Comparison of ENCODE assay signal across 15 mouse cellular contexts in genomic region chr17:56453251-56453650, GRCm38 (mm10). TPM values are rescaled to one million over a fixed set of nuclear protein-coding genes. Genes with fewer than 3 reads are reported as not detected.
DNase-seq lines count a peak whose midpoint lies in the region; ATAC-seq and TF ChIP-seq lines count a peak whose summit lies in the region.
"Had no signal": no experiment of that assay in that cellular context is flagged by ENCODE, and none has a peak within 500 bp of the region (broad histone marks: within the 10 kb centered on the region; RNA-seq: fewer than 3 reads in every experiment).

No protein-coding gene starts in this region.

- H3K27ac ChIP-seq in hindbrain, embryonic 10.5 days = peak overlapping the region; percentile 45; the same call in 1 of the 2 replicates
- H3K27ac ChIP-seq in hindbrain, embryonic 11.5 days (ENCODE audit: low read depth, low read length) = no peak overlapping the region
- H3K27ac ChIP-seq in midbrain, embryonic 16.5 days (ENCODE audit: low read length) = 0 out of 2 replicates have a peak overlapping the region, but pooled peaks have one; percentile 11
- H3K27ac ChIP-seq in lung, postnatal 0 days (ENCODE audit: low read length) = no peak overlapping the region
- H3K27ac ChIP-seq: liver, embryonic 13.5 days had no signal

- no peak for TF ChIP-seq EP300 in lung, postnatal 0 days (IDR thresholded peaks at IDR 0.05)

- H3K4me2 ChIP-seq in hindbrain, embryonic 11.5 days (replicated peaks; ENCODE audit: low read depth, low read length) = no peak overlapping the region
- no peak overlapping the region for H3K4me2 ChIP-seq in midbrain, embryonic 16.5 days (ENCODE audit: low read length)
- no peak overlapping the region for H3K4me2 ChIP-seq in lung, postnatal 0 days (replicated peaks; ENCODE audit: low read depth, low read length)
- H3K4me2 ChIP-seq: liver, embryonic 13.5 days had no signal

- no peaks in the 10 kb centered on the region for H3K9me3 ChIP-seq in hindbrain, embryonic 10.5 days
- no peaks in the 10 kb centered on the region for H3K9me3 ChIP-seq in hindbrain, embryonic 11.5 days (ENCODE audit: control insufficient read depth, low read length)
- H3K9me3 ChIP-seq in midbrain, embryonic 16.5 days (replicated peaks; ENCODE audit: control insufficient read depth, low read length, poor library complexity, severe bottlenecking) = no peaks in the 10 kb centered on the region
- H3K9me3 ChIP-seq in lung, postnatal 0 days (ENCODE audit: low read length) = no peaks in the 10 kb centered on the region
- H3K9me3 ChIP-seq: liver, embryonic 13.5 days had no signal

- no peaks in the 10 kb centered on the region for H3K27me3 ChIP-seq in hindbrain, embryonic 10.5 days (ENCODE audit: insufficient read depth, poor library complexity, severe bottlenecking)
- H3K27me3 ChIP-seq in hindbrain, embryonic 11.5 days (ENCODE audit: control insufficient read depth, insufficient read depth, low read length) = no peaks in the 10 kb centered on the region
- H3K27me3 ChIP-seq in midbrain, embryonic 16.5 days (ENCODE audit: control insufficient read depth, insufficient read depth, low read depth, low read length) = no peaks in the 10 kb centered on the region
- no peaks in the 10 kb centered on the region for H3K27me3 ChIP-seq in lung, postnatal 0 days (replicated peaks; ENCODE audit: insufficient read depth, low read length)
- H3K27me3 ChIP-seq: liver, embryonic 13.5 days had no signal

- peak; percentile 65 for DNase-seq in cerebellum, adult 11-12 months
- no peak for DNase-seq in cerebellum, postnatal 4 days (ENCODE audit: low spot score in 2 of 2)
- DNase-seq in hindbrain, embryonic 10.5 days (ENCODE audit: low spot score) = no peak
- no peak for DNase-seq in hindbrain, embryonic 11.5 days (ENCODE audit: low spot score)
- peak; percentile 49 for DNase-seq in gastrocnemius, postnatal 14 days
- DNase-seq in spleen, postnatal 10 days (ENCODE audit: low spot score in 2 of 2) = no peak
- no peak for DNase-seq in lung, postnatal 0 days (ENCODE audit: low spot score)
- DNase-seq: B cell, adult 2 months; liver, embryonic 13.5 days had no signal

- peaks cover 100% of the 10 kb centered on the region for H3K36me3 ChIP-seq in hindbrain, embryonic 10.5 days
- peaks cover 35% of the 10 kb centered on the region for H3K36me3 ChIP-seq in hindbrain, embryonic 11.5 days (ENCODE audit: control insufficient read depth, insufficient read depth, low read length)
- H3K36me3 ChIP-seq in midbrain, embryonic 16.5 days (ENCODE audit: control insufficient read depth, insufficient read depth, low read length) = peaks cover 74% of the 10 kb centered on the region
- peaks cover 11% of the 10 kb centered on the region; the same call in 1 of the 2 replicates for H3K36me3 ChIP-seq in lung, postnatal 0 days (ENCODE audit: insufficient read depth, low read length)

- no peak for TF ChIP-seq CTCF in lung, postnatal 0 days (IDR thresholded peaks at IDR 0.05)

- H3K9ac ChIP-seq in hindbrain, embryonic 11.5 days (ENCODE audit: low read depth, low read length) = no peak overlapping the region
- H3K9ac ChIP-seq in midbrain, embryonic 16.5 days (ENCODE audit: low read depth, low read length) = no peak overlapping the region
- H3K9ac ChIP-seq in lung, postnatal 0 days (replicated peaks; ENCODE audit: low read depth) = no peak overlapping the region
- H3K9ac ChIP-seq: liver, embryonic 13.5 days had no signal

- intact Hi-C loops in gastrocnemius, postnatal 14 days (cut with DNase I; ENCODE audit: low total_unique reads) = no loop called here

- ATAC-seq in hindbrain, embryonic 11.5 days (ENCODE audit: low FRiP score) = no peak
- ATAC-seq in midbrain, embryonic 16.5 days = no peak
- ATAC-seq in lung, postnatal 0 days = no peak

- H3K4me1 ChIP-seq in hindbrain, embryonic 10.5 days (replicated peaks) = peaks cover 28% of the 10 kb centered on the region
- 0 out of 2 replicates have a peak, but pooled peaks cover 2% of the 10 kb centered on the region for H3K4me1 ChIP-seq in hindbrain, embryonic 11.5 days (replicated peaks; ENCODE audit: control insufficient read depth, insufficient read depth, low read length)
- no peaks in the 10 kb centered on the region for H3K4me1 ChIP-seq in midbrain, embryonic 16.5 days (ENCODE audit: control insufficient read depth, insufficient read depth, low read length)
- H3K4me1 ChIP-seq in lung, postnatal 0 days (ENCODE audit: insufficient read depth, low read depth, low read length) = no peaks in the 10 kb centered on the region
- H3K4me1 ChIP-seq: liver, embryonic 13.5 days had no signal

- H3K4me3 ChIP-seq in hindbrain, embryonic 10.5 days = no peak overlapping the region
- no peak overlapping the region for H3K4me3 ChIP-seq in hindbrain, embryonic 11.5 days (ENCODE audit: low read depth, low read length)
- no peak overlapping the region for H3K4me3 ChIP-seq in midbrain, embryonic 16.5 days (ENCODE audit: low read depth, low read length)
- no peak overlapping the region for H3K4me3 ChIP-seq in lung, postnatal 0 days (ENCODE audit: low read depth, low read length)
- H3K4me3 ChIP-seq: liver, embryonic 13.5 days had no signal

- 78% methylated on average over 4 of the region's 4 CpGs for WGBS in hindbrain, embryonic 10.5 days
- 66% methylated on average over 4 of the region's 4 CpGs for WGBS in hindbrain, embryonic 11.5 days
- WGBS in midbrain, embryonic 16.5 days = 57% methylated on average over 4 of the region's 4 CpGs
- WGBS in lung, postnatal 0 days = 86% methylated on average over 4 of the region's 4 CpGs

RNA-seq across cellular contexts. Expression of gene Ptprs, which starts 23.0 kb away (rescaled TPM):
- 109 and 172 TPM in 2 replicates for polyA plus RNA-seq in hindbrain, embryonic 10.5 days (2016; fragmentation: Nextera tagmentation; extraction: Ambion mirVana)
- 142 and 156 TPM in 2 replicates for polyA plus RNA-seq in hindbrain, embryonic 11.5 days (2014; fragmentation: Nextera tagmentation; extraction: Ambion mirVana)
- 10 to 100 TPM; 38.2 to 44.4 TPM for total RNA-seq in gastrocnemius, postnatal 14 days (2021)
- 293 and 299 TPM in 2 replicates for polyA plus RNA-seq in midbrain, embryonic 16.5 days (2015; fragmentation: Nextera tagmentation; extraction: Ambion mirVana)
- 25.6 and 29.6 TPM in 2 replicates for polyA plus RNA-seq in lung, postnatal 0 days (2015; fragmentation: Nextera tagmentation; extraction: Ambion mirVana)

RNA-seq across cellular contexts. Expression of gene Znrf4, which starts 59.0 kb away (rescaled TPM):
- not detected in 2 replicates for polyA plus RNA-seq in hindbrain, embryonic 10.5 days (2016; fragmentation: Nextera tagmentation; extraction: Ambion mirVana)
- polyA plus RNA-seq in hindbrain, embryonic 11.5 days (2014; fragmentation: Nextera tagmentation; extraction: Ambion mirVana) = not detected in 2 replicates
- total RNA-seq in gastrocnemius, postnatal 14 days (2021) = not detected
- not detected in 2 replicates for polyA plus RNA-seq in midbrain, embryonic 16.5 days (2015; fragmentation: Nextera tagmentation; extraction: Ambion mirVana)
- not detected in 2 replicates for polyA plus RNA-seq in lung, postnatal 0 days (2015; fragmentation: Nextera tagmentation; extraction: Ambion mirVana)
- total RNA-seq: hematopoietic stem cell, adult 5-6 weeks; left cerebral cortex, adult 8-10 months had no signal
- polyA plus RNA-seq: embryonic facial prominence, embryonic 14.5 days; kidney, embryonic 16.5 days; liver, embryonic 13.5 days; neural tube, embryonic 14.5 days had no signal

Comparison
In these comparisons a context has a peak if more than half of its experiments do, and no peak if none do; other contexts are left out.
1. DNase-seq: peak in cerebellum, adult 11-12 months (single experiment) and gastrocnemius, postnatal 14 days (single experiment); none in cerebellum, postnatal 4 days (0 of 2), hindbrain, embryonic 10.5 days (single experiment), hindbrain, embryonic 11.5 days (single experiment), spleen, postnatal 10 days (0 of 2) and lung, postnatal 0 days (single experiment).
2. H3K27ac ChIP-seq: peak in hindbrain, embryonic 10.5 days (single experiment) and midbrain, embryonic 16.5 days (single experiment); none in hindbrain, embryonic 11.5 days (single experiment) and lung, postnatal 0 days (single experiment).